Mouse (Mus musculus) left cerebral cortex, adult 6 months (tissue): Measurements from ENCODE around the gene Ivns1abp. TPM values are rescaled to one million over a fixed set of nuclear protein-coding genes. Genes with fewer than 3 reads are reported as not detected.

ENCODE experiments used
- long read RNA-seq, 2 experiments: library from polyadenylated mRNA; unstranded; transcript quantifications; one replicate each; pipeline ENCODE4 v2.0.0; 2019 to 2020
- polyA plus RNA-seq: library from polyadenylated mRNA; unstranded; fragments of <200 nt; fragmentation: Nextera tagmentation; gene quantifications from 2 replicates; pipeline ENCODE4 v1.2.3, GENCODE M21; 2021

Ivns1abp gene
- 51.9 and 53.4 TPM in 2 replicates for polyA plus RNA-seq
- long read RNA-seq, experiment 1, transcript Ivns1abp-203 (8 exons, 2,783 nt), result minor isoform, 127 of 682 reads
- long read RNA-seq, experiment 1, transcript Ivns1abp-204 (15 exons, 3,315 nt), result minor isoform, 61 of 682 reads
- long read RNA-seq, experiment 1, transcript Ivns1abp-201 (15 exons, 3,511 nt), result major isoform, 368 of 682 reads
- long read RNA-seq, experiment 1, partial matches to known transcripts, result 45 of 682 reads
- long read RNA-seq, experiment 1, other reads (novel, unspliced or antisense), result 81 of 682 reads
- long read RNA-seq, experiment 2, transcript Ivns1abp-203 (8 exons, 2,783 nt), result minor isoform, 6 of 66 reads
- long read RNA-seq, experiment 2, transcript Ivns1abp-201 (15 exons, 3,511 nt), result major isoform, 36 of 66 reads
- long read RNA-seq, experiment 2, partial matches to known transcripts, result 16 of 66 reads
- long read RNA-seq, experiment 2, other reads (novel, unspliced or antisense), result 8 of 66 reads

DNA sequence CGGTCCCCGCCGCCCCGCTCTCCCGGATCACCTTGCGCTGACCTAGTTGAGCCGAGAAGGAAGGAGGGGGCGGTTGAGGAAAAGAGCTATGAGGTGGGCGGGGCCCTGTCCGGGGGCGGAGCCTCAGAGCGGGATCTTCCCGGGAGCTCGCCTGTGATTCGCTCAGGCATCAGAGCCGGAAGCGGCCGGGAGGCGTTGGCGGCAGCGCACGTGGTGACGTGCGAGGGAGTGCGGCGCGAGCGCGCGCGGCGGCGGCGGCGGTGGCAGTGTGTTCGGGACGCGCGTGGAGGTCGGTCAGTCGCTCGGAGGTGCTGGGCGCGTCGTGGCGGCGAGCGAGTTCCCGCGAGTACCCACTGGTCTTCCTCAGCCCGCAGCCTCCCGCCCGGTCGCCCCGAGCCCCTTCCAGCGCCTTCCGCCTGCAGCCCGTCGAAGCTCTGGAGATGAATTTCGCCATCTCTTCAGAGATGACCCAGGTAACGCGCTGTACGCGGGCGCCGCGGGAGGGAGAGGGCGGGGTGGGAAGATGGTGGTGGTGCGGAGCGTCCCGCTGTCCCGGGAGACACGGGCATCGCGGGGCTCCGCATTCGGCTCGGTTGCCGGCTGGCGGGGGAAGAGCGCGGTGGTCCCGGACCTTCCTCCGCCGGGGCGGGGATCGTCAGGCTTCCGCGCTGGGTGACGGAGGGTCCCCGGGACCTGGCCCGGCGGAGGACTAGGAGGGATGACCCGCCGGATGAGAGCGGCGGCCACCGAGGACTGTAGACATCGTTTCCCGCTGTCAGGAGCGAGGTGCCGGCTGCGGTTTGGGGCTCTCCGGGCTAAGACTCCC is at the start of gene Ivns1abp:
Gene Ivns1abp, plus strand, starts transcription at position 195 of the 826 bp plus-strand sequence.

Other genes with a start within 250 kb of the Ivns1abp start
- gene Gm47985, start 161.9 kb upstream of the Ivns1abp start, polyA plus RNA-seq, result not detected in 2 replicates
- not detected in 2 replicates for gene Gm8947, start 152.1 kb upstream of the Ivns1abp start, polyA plus RNA-seq
- 0.13 TPM in 1 of 2 replicates, not detected in the other for gene Gm47995, start 146.0 kb upstream of the Ivns1abp start, polyA plus RNA-seq
- gene 3110040M04Rik, start 140.4 kb upstream of the Ivns1abp start, polyA plus RNA-seq, result not detected in 2 replicates
- gene Gm47996, start 134.3 kb upstream of the Ivns1abp start, polyA plus RNA-seq, result not detected in 2 replicates
- gene Swt1, start 84.0 kb downstream of the Ivns1abp start, polyA plus RNA-seq, result 4.8 and 5.7 TPM in 2 replicates
- gene Trmt1l, start 84.1 kb downstream of the Ivns1abp start, polyA plus RNA-seq, result 14.0 and 15.7 TPM in 2 replicates
- 18.4 and 20.4 TPM in 2 replicates for gene Rnf2, start 156.5 kb downstream of the Ivns1abp start, polyA plus RNA-seq
- gene Fam129a, start 226.7 kb downstream of the Ivns1abp start, polyA plus RNA-seq, result 0.61 and 1.2 TPM in 2 replicates